Mouse (Mus musculus): ENCODE measurements around the gene Ccdc172.

Ccdc172 gene

GRCm38 (mm10) chr19:58572429-58573071, 60.8 kb downstream of the Ccdc172 start:
- DNase-seq (ENCODE audit: low spot score in 2 of 2), result no peak

DNA sequence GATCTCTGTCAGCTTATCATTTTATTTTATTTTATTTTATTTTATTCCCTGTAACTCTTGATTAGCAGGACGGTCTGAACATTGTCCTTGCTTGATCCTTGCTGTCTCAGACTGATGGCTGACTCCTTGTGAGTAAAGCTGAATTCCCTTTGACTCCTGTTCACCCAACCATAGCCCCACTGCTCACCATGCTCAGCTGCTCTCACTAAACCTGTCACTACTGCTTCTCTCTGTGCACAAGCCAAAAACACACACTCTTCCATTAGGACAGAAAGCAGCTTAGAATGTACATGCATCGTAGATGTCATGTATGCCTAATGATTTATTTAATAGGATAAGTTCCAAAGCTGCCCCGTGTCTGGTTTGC, 61.3 kb downstream of the Ccdc172 start:
- DNase-seq (ENCODE audit: low spot score in 2 of 2), result no peak

- no peak for DNase-seq (ENCODE audit: low spot score in 2 of 2)
Measured at GRCm38 (mm10) chr19:58582018-58582417, 70.2 kb downstream of the Ccdc172 start.

DNA sequence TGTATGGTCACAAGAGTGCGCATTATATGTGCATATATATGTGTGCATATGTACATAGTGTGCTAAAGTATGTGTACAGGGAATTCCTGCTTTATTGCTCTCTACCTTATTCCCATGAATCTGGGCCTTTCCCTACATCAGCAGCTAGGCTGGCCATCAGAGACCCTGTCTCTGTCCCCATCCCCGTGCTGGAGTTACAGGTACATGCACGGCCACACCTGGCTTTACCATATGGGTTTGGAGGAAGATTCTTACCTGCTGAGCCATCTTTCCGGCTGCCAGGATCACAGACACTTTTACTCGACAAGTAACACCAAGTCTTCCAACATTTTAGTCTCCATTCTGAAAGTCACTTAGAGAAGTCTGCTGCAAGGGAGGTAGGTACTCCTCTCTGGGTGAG, 71.2 kb downstream of the Ccdc172 start:
- peak in 1 of 2 experiments; percentile 35 for DNase-seq (ENCODE audit: low spot score in 2 of 2)

GRCm38 (mm10) chr19:58586046-58586445, 74.3 kb downstream of the Ccdc172 start:
- DNase-seq (ENCODE audit: low spot score in 2 of 2), result no peak

DNA sequence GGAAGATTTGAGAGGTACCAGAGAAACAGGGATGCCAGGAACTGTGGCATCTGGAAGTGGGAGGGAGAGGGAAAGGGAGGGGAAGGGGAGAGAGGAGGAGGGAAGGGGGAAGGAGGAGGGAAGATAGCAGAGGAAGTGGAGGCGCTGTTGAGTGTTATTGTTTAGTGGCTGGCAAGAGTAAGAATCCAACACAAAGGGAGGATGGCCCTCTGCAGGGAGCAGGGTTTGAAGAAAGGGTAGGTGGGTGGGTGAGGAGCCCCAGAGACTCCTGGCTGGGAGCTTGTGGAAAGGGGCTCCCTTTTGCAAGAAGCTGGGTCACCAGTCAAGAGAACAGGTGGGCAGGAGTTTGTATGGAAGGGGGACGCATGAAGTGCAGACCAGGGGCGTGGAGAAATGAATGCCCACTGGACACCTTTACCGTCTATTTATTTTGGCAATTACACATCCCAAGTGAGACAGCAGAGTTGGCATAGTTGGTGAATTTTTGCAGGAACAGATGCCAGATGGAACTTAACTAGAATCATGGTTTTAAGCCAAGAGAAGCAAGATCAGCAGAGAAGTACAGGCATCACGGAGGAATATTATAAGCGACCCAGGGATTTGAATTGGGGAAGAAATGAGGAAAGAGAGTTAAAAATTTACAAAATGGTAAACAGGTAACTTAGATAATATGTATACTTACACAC, 78.6 kb downstream of the Ccdc172 start:
- peak in 1 of 2 experiments; percentile 34 for DNase-seq (ENCODE audit: low spot score in 2 of 2)

GRCm38 (mm10) chr19:58600381-58600780, 88.6 kb downstream of the Ccdc172 start:
- no peak for DNase-seq (ENCODE audit: low spot score in 2 of 2)
